25 mouse cellular contexts compared by ENCODE assay signal in the genomic region with DNA sequence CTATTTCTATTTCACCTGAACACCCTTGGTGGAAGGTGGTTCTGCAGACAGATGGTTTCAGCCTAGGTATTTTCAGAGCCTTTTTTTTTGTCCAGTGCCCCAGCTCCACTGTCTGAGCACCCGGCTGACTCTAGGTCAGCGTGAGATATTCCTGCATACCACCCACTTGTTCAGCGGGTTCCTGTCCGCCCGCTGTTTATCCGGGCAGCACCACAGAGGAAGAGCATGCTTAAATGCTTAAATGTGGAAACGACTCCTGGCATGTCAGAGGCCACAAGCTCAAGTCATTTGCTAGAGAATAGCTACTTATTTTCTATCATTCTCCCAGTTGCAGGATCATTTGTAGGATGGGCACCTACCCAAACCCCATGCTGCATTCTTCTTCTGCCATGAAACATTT. TPM values are rescaled to one million over a fixed set of nuclear protein-coding genes. Genes with fewer than 3 reads are reported as not detected.
A peak's percentile ranks its signal among the peaks of the same experiment; 100 is the strongest.
DNase-seq lines count a peak whose midpoint lies in the region; ATAC-seq and TF ChIP-seq lines count a peak whose summit lies in the region.
"Had no signal": no experiment of that assay in that cellular context is flagged by ENCODE, and none has a peak within 500 bp of the region (broad histone marks: within the 10 kb centered on the region; RNA-seq: fewer than 3 reads in every experiment).

No protein-coding gene starts in this region.

- H3K9ac ChIP-seq in heart, embryonic 16.5 days (ENCODE audit: low read length) = no peak overlapping the region
- H3K9ac ChIP-seq: embryonic facial prominence, embryonic 15.5 days; forebrain, embryonic 12.5 days; hindbrain, embryonic 12.5 days; kidney, embryonic 15.5 days; limb, embryonic 12.5 days; liver, embryonic 15.5 days; lung, embryonic 14.5 days had no signal

- TF ChIP-seq CTCF in left cerebral cortex, adult 2 months (IDR thresholded peaks at IDR 0.05) = no peak

- ATAC-seq in heart, embryonic 16.5 days (replicated peaks; ENCODE audit: extremely low read depth, insufficient read depth, low FRiP score) = no peak
- ATAC-seq: CD4-positive, CD25-positive, alpha-beta regulatory T cell, adult 4 months had no signal

- H3K4me1 ChIP-seq in heart, embryonic 10.5 days = peaks cover 64% of the 10 kb centered on the region
- H3K4me1 ChIP-seq in heart, embryonic 16.5 days (ENCODE audit: control insufficient read depth, insufficient read depth, low read length) = peaks cover 43% of the 10 kb centered on the region
- H3K4me1 ChIP-seq: embryonic facial prominence, embryonic 15.5 days had no signal

- intact Hi-C loops in heart, postnatal 10 days (cut with DNase I) = loop anchor here (5.0 kb wide), 1 partner anchor 34 kb away; no protein-coding TSS in a partner anchor
- intact Hi-C loops in left cerebral cortex, adult 2 months (cut with DNase I) = no loop called here

- no peak for DNase-seq in heart, embryonic 10.5 days (ENCODE audit: low spot score)
- DNase-seq in heart, postnatal 10 days = no peak
- DNase-seq in heart, adult 11 months = no peak
- no peak for DNase-seq in left cerebral cortex, adult 2 months (ENCODE audit: extremely low spot score in 1 of 2, low spot score in 2 of 2)
- no peak for DNase-seq in left cerebral cortex, adult 11 months (ENCODE audit: low spot score)
- no peak for DNase-seq in Muller cell, postnatal 12 days (ENCODE audit: inconsistent ontology term)
- DNase-seq: adrenal gland, postnatal 25 days; cerebellum, postnatal 14 days; gastrocnemius, postnatal 14 days; heart, postnatal 14 days; kidney, adult 18-20 months; kidney, postnatal 25 days; lung, embryonic 14.5 days; lung, postnatal 14 days; midbrain, embryonic 14.5 days; thymus, postnatal 4 days had no signal

- H3K4me2 ChIP-seq in heart, embryonic 16.5 days (ENCODE audit: low read depth, low read length) = no peak overlapping the region
- H3K4me2 ChIP-seq: embryonic facial prominence, embryonic 15.5 days; forebrain, embryonic 12.5 days; hindbrain, embryonic 12.5 days; kidney, embryonic 15.5 days; limb, embryonic 12.5 days; liver, embryonic 15.5 days; lung, embryonic 14.5 days had no signal

- H3K27ac ChIP-seq in heart, embryonic 10.5 days = peak overlapping the region; percentile 70; the same call in 1 of the 2 replicates
- H3K27ac ChIP-seq in heart, embryonic 16.5 days (ENCODE audit: low read length) = peak overlapping the region; percentile 72
- H3K27ac ChIP-seq in left cerebral cortex, adult 2 months = peak overlapping the region; percentile 65; the same call in 1 of the 2 replicates
- H3K27ac ChIP-seq: embryonic facial prominence, embryonic 10.5 days; embryonic facial prominence, embryonic 15.5 days; forebrain, embryonic 12.5 days; hindbrain, embryonic 12.5 days; kidney, embryonic 15.5 days; limb, embryonic 12.5 days; liver, embryonic 15.5 days had no signal

- H3K27me3 ChIP-seq in heart, embryonic 10.5 days (ENCODE audit: insufficient read depth, poor library complexity, severe bottlenecking) = no peaks in the 10 kb centered on the region
- no peaks in the 10 kb centered on the region for H3K27me3 ChIP-seq in heart, embryonic 16.5 days (ENCODE audit: control insufficient read depth, insufficient read depth, low read length)
- H3K27me3 ChIP-seq: embryonic facial prominence, embryonic 15.5 days; forebrain, embryonic 12.5 days; hindbrain, embryonic 12.5 days; kidney, embryonic 15.5 days; limb, embryonic 12.5 days; liver, embryonic 15.5 days had no signal

- 81% methylated on average over 7 of the region's 7 CpGs for WGBS in heart, embryonic 10.5 days
- WGBS in heart, embryonic 16.5 days = 50% methylated on average over 7 of the region's 7 CpGs

- no peaks in the 10 kb centered on the region for H3K9me3 ChIP-seq in heart, embryonic 10.5 days
- no peaks in the 10 kb centered on the region for H3K9me3 ChIP-seq in heart, embryonic 16.5 days (replicated peaks; ENCODE audit: control insufficient read depth, low read length)
- H3K9me3 ChIP-seq: embryonic facial prominence, embryonic 10.5 days; embryonic facial prominence, embryonic 15.5 days; forebrain, embryonic 12.5 days; hindbrain, embryonic 12.5 days; kidney, embryonic 15.5 days; limb, embryonic 12.5 days; liver, embryonic 15.5 days had no signal

- no peaks in the 10 kb centered on the region for H3K36me3 ChIP-seq in heart, embryonic 10.5 days
- no peaks in the 10 kb centered on the region for H3K36me3 ChIP-seq in heart, embryonic 16.5 days (ENCODE audit: control insufficient read depth, insufficient read depth)
- H3K36me3 ChIP-seq: embryonic facial prominence, embryonic 10.5 days; embryonic facial prominence, embryonic 15.5 days; forebrain, embryonic 12.5 days; hindbrain, embryonic 12.5 days; kidney, embryonic 15.5 days; limb, embryonic 12.5 days; liver, embryonic 15.5 days had no signal

- H3K4me3 ChIP-seq in heart, embryonic 10.5 days = no peak overlapping the region
- H3K4me3 ChIP-seq in heart, embryonic 16.5 days (ENCODE audit: low read length) = no peak overlapping the region
- no peak overlapping the region for H3K4me3 ChIP-seq in left cerebral cortex, adult 2 months
- H3K4me3 ChIP-seq: embryonic facial prominence, embryonic 10.5 days; embryonic facial prominence, embryonic 15.5 days; forebrain, embryonic 12.5 days; hindbrain, embryonic 12.5 days; kidney, embryonic 15.5 days; limb, embryonic 12.5 days; liver, embryonic 15.5 days had no signal

RNA-seq across cellular contexts. Expression of gene Ank, which starts 41.7 kb away (rescaled TPM):
- 8.4 and 11.0 TPM in 2 replicates for polyA plus RNA-seq in heart, embryonic 10.5 days (2016; fragmentation: Nextera tagmentation; extraction: Ambion mirVana)
- 100 to 1,000 TPM; 125 to 149 TPM for total RNA-seq in heart, postnatal 10 days (2021)
- polyA plus RNA-seq in heart, embryonic 16.5 days (2015; fragmentation: Nextera tagmentation; extraction: Ambion mirVana) = 11.0 and 12.9 TPM in 2 replicates
- 100 to 1,000 TPM; 173 to 176 TPM for total RNA-seq in left cerebral cortex, adult 2 months (2021)
